In the genomic region with DNA sequence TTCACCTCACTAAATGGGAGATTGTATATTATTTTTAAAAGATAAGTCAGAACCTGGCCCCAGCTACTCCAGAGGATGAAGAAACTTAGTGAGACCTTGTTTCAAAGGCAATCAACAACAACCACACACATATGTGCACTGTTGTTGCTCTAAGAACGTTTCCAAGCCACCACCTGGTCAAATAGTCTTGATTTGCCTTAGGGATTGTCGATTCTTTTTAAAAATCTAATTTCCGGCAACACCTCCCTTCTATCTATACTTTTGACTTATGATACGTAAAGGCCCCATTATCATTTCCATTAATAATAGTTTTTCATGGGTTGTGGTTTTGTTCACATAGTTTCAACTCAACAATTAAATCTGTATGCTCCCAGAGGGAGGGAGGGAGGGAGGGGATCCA, we compare ENCODE assay signal across 8 mouse cellular contexts. TPM values are rescaled to one million over a fixed set of nuclear protein-coding genes. Genes with fewer than 3 reads are reported as not detected.
DNase-seq lines count a peak whose midpoint lies in the region; ATAC-seq and TF ChIP-seq lines count a peak whose summit lies in the region.

Gene Ptbp2 (minus strand): TSS at position 101 of the 400 bp plus-strand sequence.

- no peaks in the 10 kb centered on the region for H3K9me3 ChIP-seq in embryonic facial prominence, embryonic 10.5 days
- H3K9me3 ChIP-seq in heart, embryonic 12.5 days (replicated peaks): no peaks in the 10 kb centered on the region

- peak within 1 kb of the TSS; percentile 100 for H3ac ChIP-seq in myocyte (ENCODE audit: control insufficient read depth, insufficient read length)

- H3K4me2 ChIP-seq in heart, embryonic 12.5 days: peak within 1 kb of the TSS; percentile 87
- peak within 1 kb of the TSS; percentile 49 for H3K4me2 ChIP-seq in myocyte (ENCODE audit: low read depth)

- no peak for TF ChIP-seq POLR2A in liver, adult 2 months (IDR thresholded peaks at IDR 0.05; ENCODE audit: extremely low read depth, insufficient read depth, low read length)
- TF ChIP-seq POLR2A in myocyte (IDR thresholded peaks at IDR 0.05; ENCODE audit: insufficient read length, low read depth): no peak

- no peak within 1 kb of the TSS for H3K27ac ChIP-seq in liver, adult 2 months (replicated peaks; ENCODE audit: insufficient read depth, low read depth, low read length)
- H3K27ac ChIP-seq in embryonic facial prominence, embryonic 10.5 days (replicated peaks): peak within 1 kb of the TSS; percentile 100
- peak within 1 kb of the TSS; percentile 95 for H3K27ac ChIP-seq in heart, embryonic 12.5 days (ENCODE audit: poor library complexity, severe bottlenecking)

- H3K4me1 ChIP-seq in liver, adult 2 months (ENCODE audit: control insufficient read depth, insufficient read depth, low read length): no peaks in the 10 kb centered on the region
- peaks cover 36% of the 10 kb centered on the region for H3K4me1 ChIP-seq in embryonic facial prominence, embryonic 10.5 days
- H3K4me1 ChIP-seq in heart, embryonic 12.5 days (replicated peaks): peaks cover 8% of the 10 kb centered on the region

- WGBS in liver, adult 2 months: 91% methylated on average over 4 of the region's 4 CpGs
- 87% methylated on average over 4 of the region's 4 CpGs for WGBS in embryonic facial prominence, embryonic 10.5 days
- 79% methylated on average over 4 of the region's 4 CpGs for WGBS in heart, embryonic 12.5 days

- intact Hi-C loops in left cerebral cortex, postnatal 14 days (cut with DNase I): loop anchor here (10.0 kb wide), 1 partner anchor 170 kb away; no protein-coding TSS in a partner anchor

- H3K9ac ChIP-seq in liver, adult 2 months (ENCODE audit: low read depth, low read length): peak within 1 kb of the TSS; percentile 92
- peak within 1 kb of the TSS; percentile 98 for H3K9ac ChIP-seq in heart, embryonic 12.5 days

- ATAC-seq in heart, embryonic 12.5 days (ENCODE audit: insufficient number of reproducible peaks, low FRiP score): no peak

- no peak for DNase-seq in liver, adult 2 months (ENCODE audit: extremely low read depth, low read depth, low spot score)
- no peak for DNase-seq in liver
- DNase-seq in embryonic facial prominence, embryonic 10.5 days (ENCODE audit: low spot score): no peak
- no peak for DNase-seq in left cerebral cortex, postnatal 14 days (ENCODE audit: low spot score in 2 of 2)
- DNase-seq in right cerebral cortex, postnatal 4 days: no peak
- DNase-seq in frontal cortex, postnatal 36 days (ENCODE audit: low spot score in 2 of 2): no peak

- H3K4me3 ChIP-seq in liver, adult 2 months (ENCODE audit: insufficient read depth, low read depth, low read length): peak within 1 kb of the TSS; percentile 88
- peak within 1 kb of the TSS; percentile 94 for H3K4me3 ChIP-seq in embryonic facial prominence, embryonic 10.5 days
- peak within 1 kb of the TSS; percentile 89 for H3K4me3 ChIP-seq in heart, embryonic 12.5 days
- peak within 1 kb of the TSS; percentile 51 for H3K4me3 ChIP-seq in myocyte

- no peaks in the 10 kb centered on the region for H3K36me3 ChIP-seq in liver, adult 2 months (ENCODE audit: control insufficient read depth, insufficient read depth, low read length)
- peaks cover 9% of the 10 kb centered on the region for H3K36me3 ChIP-seq in embryonic facial prominence, embryonic 10.5 days (replicated peaks)
- peaks cover 3% of the 10 kb centered on the region; the same call in 1 of the 2 replicates for H3K36me3 ChIP-seq in heart, embryonic 12.5 days
- no peaks in the 10 kb centered on the region for H3K36me3 ChIP-seq in myocyte (ENCODE audit: control insufficient read depth, insufficient read depth)

- H3K27me3 ChIP-seq in liver, adult 2 months (ENCODE audit: control insufficient read depth, insufficient read depth, low read length): no peaks in the 10 kb centered on the region
- H3K27me3 ChIP-seq in embryonic facial prominence, embryonic 10.5 days (replicated peaks; ENCODE audit: low read depth, poor library complexity, severe bottlenecking): no peaks in the 10 kb centered on the region
- H3K27me3 ChIP-seq in heart, embryonic 12.5 days (replicated peaks): no peaks in the 10 kb centered on the region
- no peaks in the 10 kb centered on the region for H3K27me3 ChIP-seq in myocyte (ENCODE audit: control insufficient read depth, insufficient read depth, insufficient read length)

- H3K79me2 ChIP-seq in liver, adult 2 months (ENCODE audit: control insufficient read depth, insufficient read depth, low read length): peaks cover 6% of the 10 kb centered on the region; the same call in 1 of the 2 replicates
- peaks cover 31% of the 10 kb centered on the region for H3K79me2 ChIP-seq in myocyte (ENCODE audit: control insufficient read depth, insufficient read depth)

- no peak for TF ChIP-seq CTCF in liver, adult 2 months (IDR thresholded peaks at IDR 0.05; ENCODE audit: low read depth, low read length)

TF ChIP-seq in myocyte, 11 proteins besides CTCF, POLR2A, EP300 and RAD21:
- no peak for TF ChIP-seq MYOG (IDR thresholded peaks at IDR 0.05; ENCODE audit: control insufficient read depth in 1 of 3, insufficient read depth in 1 of 3, insufficient read length in 2 of 3, low read depth in 2 of 3)
- TF ChIP-seq CEBPB (IDR thresholded peaks at IDR 0.05; ENCODE audit: insufficient read depth, poor library complexity, severe bottlenecking): no peak
- no peak for TF ChIP-seq USF1 (IDR thresholded peaks at IDR 0.05; ENCODE audit: low read depth)
- no peak for TF ChIP-seq E2F4 (IDR thresholded peaks at IDR 0.05; ENCODE audit: insufficient read depth)
- TF ChIP-seq MAX (IDR thresholded peaks at IDR 0.05; ENCODE audit: low read depth): no peak
- TF ChIP-seq MYOD1 (IDR thresholded peaks at IDR 0.05; ENCODE audit: control insufficient read depth in 1 of 3, insufficient read length in 2 of 3, low read depth in 2 of 3): no peak
- no peak for TF ChIP-seq SRF (IDR thresholded peaks at IDR 0.05; ENCODE audit: control insufficient read depth, insufficient read length, low read depth)
- TF ChIP-seq TCF12 (IDR thresholded peaks at IDR 0.05; ENCODE audit: insufficient read depth, poor library complexity, severe bottlenecking): no peak

RNA-seq across cellular contexts. Expression of gene Ptbp2, which starts in this region (rescaled TPM):
- 23.1 and 24.7 TPM in 2 replicates for total RNA-seq in liver, adult 2 months (2014; rRNA removed)
- polyA plus RNA-seq in liver, adult 2 months (2012; rRNA removed): 1.6 and 2.4 TPM in 2 replicates
- polyA plus RNA-seq in embryonic facial prominence, embryonic 10.5 days (2016; fragmentation: Nextera tagmentation; extraction: Ambion mirVana): 171 and 174 TPM in 2 replicates
- 75.6 and 79.8 TPM in 2 replicates for polyA plus RNA-seq in heart, embryonic 12.5 days (2016; fragmentation: Nextera tagmentation; extraction: Ambion mirVana)
- total RNA-seq in left cerebral cortex, postnatal 14 days (2021): 100 to 1,000 TPM; 128 to 134 TPM
- polyA plus RNA-seq in myocyte (2012; fragmentation: generic; extraction: Trizol): 8.4 TPM
